Mouse (Mus musculus) neural tube, embryonic 12.5 days (tissue): ENCODE measurements around the gene Itpkb. TPM values are rescaled to one million over a fixed set of nuclear protein-coding genes. Genes with fewer than 3 reads are reported as not detected.

ENCODE experiments used
- ATAC-seq: fragments of 200-750 bp; cut with Nextera tagmentation; 2 replicates; pipeline ENCODE4 v1.8.0; 2017; ENCODE audit warnings: low read depth, mild to moderate bottlenecking, moderate TSS enrichment, moderate library complexity; ENCODE audit not compliant: low FRiP score
- H3K27ac ChIP-seq: fragments of 300-500 bp; sonication (generic); 2 replicates; pipeline ENCODE4 v1.5.1; 2016
- H3K27me3 ChIP-seq: fragments of 300-500 bp; sonication (generic); replicated peaks from 2 replicates; pipeline ENCODE4 v1.6.1; 2016; ENCODE audit warnings: mild to moderate bottlenecking
- H3K36me3 ChIP-seq: fragments of 300-500 bp; sonication (generic); 2 replicates; pipeline ENCODE4 v1.6.1; 2016; ENCODE audit warnings: mild to moderate bottlenecking
- H3K4me1 ChIP-seq: fragments of 300-500 bp; sonication (generic); 2 replicates; pipeline ENCODE4 v1.6.1; 2016
- H3K4me2 ChIP-seq: fragments of 300-500 bp; sonication (generic); replicated peaks from 2 replicates; pipeline ENCODE4 v1.6.1; 2016; ENCODE audit warnings: mild to moderate bottlenecking
- H3K4me3 ChIP-seq: fragments of 300-500 bp; sonication (generic); 2 replicates; pipeline ENCODE4 v1.5.1; 2016
- H3K9ac ChIP-seq: fragments of 300-500 bp; sonication (generic); 2 replicates; pipeline ENCODE4 v1.6.1; 2016; ENCODE audit warnings: mild to moderate bottlenecking
- H3K9me3 ChIP-seq: fragments of 300-500 bp; sonication (generic); 2 replicates; pipeline ENCODE4 v1.6.1; 2016; ENCODE audit warnings: mild to moderate bottlenecking
- WGBS: fragments of 180-500 bp; shearing (Covaris S2); methylation state at CpG from one replicate; pipeline ENCODE4 v1.1.7; 2016; 5-methylcytosine and 5-hydroxymethylcytosine counted together
- polyA plus RNA-seq: library from polyadenylated mRNA; unstranded; fragments of >200 nt; fragmentation: Nextera tagmentation; extraction: Ambion mirVana; gene quantifications from 2 replicates; pipeline ENCODE4 v1.2.1, GENCODE M21; 2016

Gene Itpkb
- polyA plus RNA-seq, 1 experiment from 2014 or later = 5.4 TPM

DNA sequence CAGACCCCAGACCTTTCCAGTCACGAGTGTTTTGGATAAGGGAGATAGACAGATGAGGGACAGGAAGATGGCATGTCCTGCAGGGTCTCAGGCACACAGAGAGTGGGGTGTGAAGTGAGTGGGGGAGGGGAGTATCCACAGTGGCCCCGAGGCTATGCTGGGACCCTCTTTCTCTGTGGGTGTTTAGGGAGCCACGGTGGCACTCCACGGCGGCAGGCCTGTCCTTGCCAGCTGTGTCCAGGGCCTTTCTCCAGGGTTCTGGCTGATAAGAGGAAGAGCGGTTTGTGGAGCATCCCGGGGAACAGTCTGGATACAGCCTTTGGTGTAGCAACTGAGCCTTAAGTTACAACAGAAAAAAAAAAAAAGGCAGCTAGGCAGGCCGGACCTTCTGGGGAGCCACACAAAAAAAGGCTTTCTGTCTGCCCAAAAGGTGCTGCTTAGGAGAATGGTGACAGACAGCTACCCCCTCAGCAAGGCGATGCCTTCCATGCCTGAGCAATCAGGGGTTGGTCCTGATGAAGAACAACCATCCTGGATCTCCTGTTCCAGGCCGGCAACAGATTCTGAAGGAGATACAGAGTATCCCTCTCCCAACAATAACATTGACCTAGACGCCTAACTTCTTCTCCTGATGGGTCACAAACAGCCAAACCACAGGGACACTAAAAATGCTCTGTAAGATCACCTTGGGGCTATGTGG lies 76.2 kb downstream of the Itpkb start:
- H3K9ac ChIP-seq = no peak overlapping the region

DNA sequence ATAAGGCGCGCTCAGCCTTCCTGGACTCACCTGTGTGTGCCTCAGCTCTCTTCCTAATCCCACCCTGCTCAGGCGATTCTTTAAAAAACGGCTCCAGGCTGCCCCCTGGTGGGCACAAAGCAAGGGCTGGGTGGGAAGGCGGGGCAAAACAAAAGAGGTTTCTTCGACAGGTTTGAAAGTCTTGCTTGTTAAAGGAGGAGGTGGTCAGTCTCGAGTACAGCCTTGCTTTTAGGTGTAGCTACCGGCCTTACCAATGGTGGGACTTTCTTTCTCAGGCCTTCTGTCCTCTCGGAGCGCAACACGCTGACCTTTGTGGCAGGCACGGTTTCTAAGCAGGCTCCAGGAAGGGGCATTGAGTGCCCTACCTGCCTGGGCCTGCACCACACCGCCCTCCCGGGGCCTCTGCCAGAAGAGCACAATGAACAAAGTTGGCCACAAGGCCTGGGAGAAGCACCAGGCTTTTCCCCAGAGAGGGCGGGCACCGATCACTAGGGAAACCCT lies 76.9 kb downstream of the Itpkb start:
- Histone ChIP-seq H3K36me3 (no peaks in the 10 kb centered on the region), H3K4me1 (peaks cover 5% of the 10 kb centered on the region; the same call in 1 of the 2 replicates), H3K27me3 (no peaks in the 10 kb centered on the region), H3K27ac (no peak overlapping the region), H3K9me3 (no peaks in the 10 kb centered on the region), H3K4me2 (peak overlapping the region; percentile 45), H3K9ac (no peak overlapping the region), H3K4me3 (no peak overlapping the region)
- peak; percentile 67 for ATAC-seq
- WGBS = 12% methylated on average over 16 of the region's 16 CpGs

More for the DNA sequence above, 76.2 kb downstream of the Itpkb start:
- Histone ChIP-seq H3K4me3 (no peak overlapping the region), H3K36me3 (no peaks in the 10 kb centered on the region), H3K27me3 (no peaks in the 10 kb centered on the region), H3K4me1 (peaks cover 5% of the 10 kb centered on the region; the same call in 1 of the 2 replicates), H3K9me3 (no peaks in the 10 kb centered on the region), H3K27ac (no peak overlapping the region), H3K4me2 (no peak overlapping the region)
- no peak for ATAC-seq
- 85% methylated on average over 11 of the region's 11 CpGs for WGBS

DNA sequence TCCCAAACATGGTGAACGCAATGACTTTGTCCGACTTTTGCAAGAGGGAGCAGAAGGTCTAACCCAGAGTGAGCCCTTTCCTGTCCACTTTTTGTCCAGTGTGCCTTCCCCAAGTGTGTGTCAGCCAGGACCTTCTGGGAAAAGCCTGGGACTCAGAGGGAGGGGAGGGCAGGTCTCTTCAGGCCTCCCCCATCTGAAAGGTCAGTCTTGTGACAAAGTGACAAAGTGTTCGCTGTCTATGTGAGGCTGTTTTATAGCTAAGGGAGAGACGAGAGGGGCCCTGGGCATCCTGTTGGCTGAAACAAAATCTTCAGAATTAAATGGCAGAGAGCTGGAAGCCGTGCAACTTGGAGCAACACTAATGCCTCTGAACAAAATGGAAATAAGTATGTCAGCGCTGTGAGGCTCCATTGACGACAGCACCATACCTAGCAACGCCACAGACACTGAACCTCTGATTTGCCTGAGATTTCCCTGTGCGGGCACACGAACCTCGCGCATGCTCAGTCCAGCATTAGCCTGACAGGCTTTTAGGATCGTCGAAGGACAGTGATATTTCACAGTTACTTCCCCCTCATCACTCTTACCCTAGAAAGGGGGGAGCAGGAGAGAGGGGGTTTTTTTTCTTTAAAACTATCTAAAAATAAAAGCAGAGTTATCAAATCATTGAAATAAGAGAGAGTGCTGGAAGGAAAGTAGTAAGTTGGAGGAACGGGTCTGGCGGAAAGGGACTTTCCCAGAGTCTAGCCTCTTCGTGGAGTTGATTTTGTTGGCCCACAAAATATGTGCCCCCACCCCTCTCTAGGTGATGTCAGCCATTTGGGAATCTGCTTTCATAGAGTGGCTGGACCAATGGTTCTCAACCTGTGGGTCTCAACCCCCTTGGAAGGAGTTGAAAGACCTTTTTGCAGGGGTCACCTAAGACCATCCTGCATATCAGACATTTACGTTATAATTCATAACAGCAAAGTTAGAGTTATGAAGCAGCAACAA lies 77.7 kb downstream of the Itpkb start:
- H3K27ac ChIP-seq = no peak overlapping the region
- peaks cover 5% of the 10 kb centered on the region; the same call in 1 of the 2 replicates for H3K4me1 ChIP-seq
- no peak for ATAC-seq
- H3K9ac ChIP-seq = no peak overlapping the region
- no peaks in the 10 kb centered on the region for H3K36me3 ChIP-seq
- H3K4me2 ChIP-seq = no peak overlapping the region
- H3K9me3 ChIP-seq = no peaks in the 10 kb centered on the region
- 75% methylated on average over 18 of the region's 18 CpGs for WGBS
- no peaks in the 10 kb centered on the region for H3K27me3 ChIP-seq
- no peak overlapping the region for H3K4me3 ChIP-seq

DNA sequence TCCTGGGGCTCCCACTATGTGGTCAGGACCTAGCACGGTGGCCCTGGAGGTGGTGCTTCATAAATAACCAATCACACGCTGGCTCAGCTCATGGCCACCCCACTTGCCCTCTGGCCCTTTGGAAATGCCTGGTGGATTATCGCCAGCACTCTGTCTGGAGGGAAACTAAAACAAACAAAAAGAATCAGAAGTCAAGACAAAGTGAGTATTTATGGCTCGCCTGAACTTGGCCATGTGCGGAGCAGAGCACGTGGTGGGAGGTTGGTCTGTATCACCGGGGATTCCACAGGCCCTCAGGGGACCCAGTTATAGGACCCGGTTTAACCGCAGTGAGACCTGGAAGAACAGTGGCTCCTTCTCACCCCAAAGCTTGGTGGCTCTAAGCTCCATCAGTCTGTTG lies 78.5 kb downstream of the Itpkb start:
- H3K9me3 ChIP-seq = no peaks in the 10 kb centered on the region
- no peak for ATAC-seq
- H3K4me3 ChIP-seq = no peak overlapping the region
- no peaks in the 10 kb centered on the region for H3K27me3 ChIP-seq
- 62% methylated on average over 9 of the region's 9 CpGs for WGBS
- H3K27ac ChIP-seq = no peak overlapping the region
- H3K4me1 ChIP-seq = peaks cover 5% of the 10 kb centered on the region; the same call in 1 of the 2 replicates
- H3K36me3 ChIP-seq = no peaks in the 10 kb centered on the region
- H3K9ac ChIP-seq = no peak overlapping the region
- no peak overlapping the region for H3K4me2 ChIP-seq

DNA sequence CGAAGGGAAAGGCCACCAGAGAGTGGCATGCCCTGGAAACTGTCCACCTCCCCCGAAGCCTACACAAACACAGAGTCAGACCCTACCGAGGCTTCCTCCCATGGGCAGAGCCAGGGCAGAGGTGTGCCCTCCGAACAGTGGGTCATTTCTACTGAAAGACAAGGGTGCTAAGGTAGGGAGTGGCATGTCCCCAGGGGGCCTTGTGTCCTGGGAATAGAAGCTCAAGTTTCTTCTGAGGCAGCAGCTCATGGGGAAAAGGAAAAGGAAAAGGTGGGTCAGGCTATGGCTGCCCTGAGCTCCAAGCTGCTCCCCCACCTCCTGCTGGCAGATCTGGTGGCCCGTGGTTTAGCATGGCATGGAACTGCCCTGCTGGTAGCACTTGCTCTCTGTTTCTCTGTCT lies 79.5 kb downstream of the Itpkb start:
- H3K9me3 ChIP-seq = no peaks in the 10 kb centered on the region
- WGBS = 78% methylated on average over 5 of the region's 5 CpGs
- no peak for ATAC-seq
- H3K27me3 ChIP-seq = no peaks in the 10 kb centered on the region
- no peak overlapping the region for H3K4me3 ChIP-seq
- H3K9ac ChIP-seq = no peak overlapping the region
- no peak overlapping the region for H3K4me2 ChIP-seq
- no peaks in the 10 kb centered on the region for H3K36me3 ChIP-seq
- no peak overlapping the region for H3K27ac ChIP-seq
- peaks cover 5% of the 10 kb centered on the region; the same call in 1 of the 2 replicates for H3K4me1 ChIP-seq

DNA sequence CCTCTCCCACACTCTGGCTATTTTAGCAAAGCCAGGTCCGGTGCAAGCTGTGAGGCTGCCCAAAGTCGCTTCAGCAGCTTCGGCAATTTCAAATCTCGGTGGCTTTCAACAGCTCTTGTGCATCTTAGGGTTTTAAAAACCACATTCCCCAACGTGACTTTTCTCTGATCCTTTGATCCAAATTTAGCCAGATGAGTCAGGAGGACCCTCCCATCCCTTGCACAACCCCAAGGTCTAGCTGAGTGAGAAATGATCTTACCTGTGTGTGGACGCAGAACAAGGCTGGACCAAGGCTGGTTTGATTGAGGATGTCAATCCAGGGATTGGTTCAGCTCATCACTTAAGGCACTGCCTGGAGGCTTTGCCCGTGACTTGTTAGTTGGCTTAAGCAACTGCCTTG lies 80.0 kb downstream of the Itpkb start:
- H3K4me3 ChIP-seq = no peak overlapping the region
- H3K27me3 ChIP-seq = no peaks in the 10 kb centered on the region
- H3K9ac ChIP-seq = no peak overlapping the region
- 78% methylated on average over 7 of the region's 7 CpGs for WGBS
- ATAC-seq = no peak
- no peaks in the 10 kb centered on the region for H3K36me3 ChIP-seq
- H3K27ac ChIP-seq = no peak overlapping the region
- H3K4me2 ChIP-seq = no peak overlapping the region
- H3K9me3 ChIP-seq = no peaks in the 10 kb centered on the region
- peaks cover 5% of the 10 kb centered on the region; the same call in 1 of the 2 replicates for H3K4me1 ChIP-seq

DNA sequence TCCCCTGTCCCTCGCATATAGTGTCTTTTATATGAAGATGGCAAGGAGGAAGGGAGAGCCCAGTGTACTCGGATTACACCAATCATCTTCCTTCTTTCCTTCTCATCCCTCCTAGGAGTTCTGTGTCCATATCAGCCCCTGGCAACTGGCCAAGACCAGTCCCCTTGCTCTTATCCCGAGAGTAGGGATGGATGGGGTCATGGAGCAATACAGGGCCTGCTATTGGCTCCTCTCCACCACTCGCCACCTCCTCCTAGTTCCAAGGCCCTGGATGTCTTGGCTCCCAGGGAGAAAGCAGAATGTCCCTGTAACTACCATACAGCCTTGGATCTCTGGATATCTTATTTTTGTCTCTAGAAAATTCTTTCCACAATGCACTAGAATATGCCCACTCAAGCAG lies 84.8 kb downstream of the Itpkb start:
- Histone ChIP-seq H3K27ac (no peak overlapping the region), H3K9me3 (no peaks in the 10 kb centered on the region), H3K4me2 (no peak overlapping the region), H3K4me1 (no peaks in the 10 kb centered on the region), H3K27me3 (no peaks in the 10 kb centered on the region), H3K4me3 (no peak overlapping the region), H3K36me3 (no peaks in the 10 kb centered on the region), H3K9ac (no peak overlapping the region)
- 57% methylated on average over 4 of the region's 4 CpGs for WGBS
- ATAC-seq = no peak

DNA sequence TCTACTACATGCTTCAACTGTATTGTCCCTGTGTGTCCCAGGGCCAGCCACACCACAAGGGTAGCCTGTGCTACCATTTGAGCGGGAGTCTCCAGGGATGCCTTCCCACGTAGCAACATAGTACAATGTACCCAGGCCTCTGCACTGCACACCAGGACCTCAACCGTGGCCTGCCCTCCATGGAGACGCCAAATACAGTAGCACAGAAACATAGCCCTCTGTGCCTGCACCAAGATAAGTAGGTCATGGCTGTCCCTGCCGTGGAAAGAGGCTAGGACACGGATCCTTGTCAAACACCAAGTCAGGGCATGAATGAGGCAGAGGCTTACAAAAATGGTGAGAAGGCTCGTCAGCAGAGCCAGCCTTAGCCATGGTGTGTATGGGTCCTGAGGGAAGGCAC lies 85.6 kb downstream of the Itpkb start:
- H3K9ac ChIP-seq = no peak overlapping the region
- H3K27ac ChIP-seq = no peak overlapping the region
- no peaks in the 10 kb centered on the region for H3K27me3 ChIP-seq
- H3K4me1 ChIP-seq = peaks cover 7% of the 10 kb centered on the region; the same call in 1 of the 2 replicates
- H3K9me3 ChIP-seq = no peaks in the 10 kb centered on the region
- no peak for ATAC-seq
- H3K36me3 ChIP-seq = no peaks in the 10 kb centered on the region
- no peak overlapping the region for H3K4me3 ChIP-seq
- H3K4me2 ChIP-seq = no peak overlapping the region
- 91% methylated on average over 7 of the region's 7 CpGs for WGBS

DNA sequence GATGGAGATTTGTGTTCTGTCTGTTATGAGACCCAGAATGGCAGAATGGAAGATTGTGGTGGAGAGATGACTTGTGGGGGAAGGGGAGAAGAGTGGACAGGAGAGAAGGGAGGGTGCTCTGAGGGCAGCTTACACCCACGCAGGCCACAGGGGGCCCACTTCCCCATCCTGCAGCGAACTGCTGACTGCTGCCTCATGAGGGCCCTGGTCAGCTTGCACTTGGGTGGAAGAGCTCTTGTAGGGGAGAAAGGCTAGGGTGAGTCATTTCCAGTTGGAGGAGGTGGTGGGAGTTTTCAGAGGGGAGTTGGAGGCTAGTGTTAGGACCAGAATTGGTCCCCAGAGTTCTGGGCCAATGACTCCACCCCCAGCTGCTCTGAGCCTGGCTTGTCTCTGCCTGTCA lies 86.8 kb downstream of the Itpkb start:
- ATAC-seq = no peak
- H3K4me1 ChIP-seq = peaks cover 16% of the 10 kb centered on the region; the same call in 1 of the 2 replicates
- WGBS = 63% methylated on average over 2 of the region's 2 CpGs
- H3K27me3 ChIP-seq = no peaks in the 10 kb centered on the region
- H3K27ac ChIP-seq = no peak overlapping the region
- H3K4me2 ChIP-seq = no peak overlapping the region
- H3K9me3 ChIP-seq = no peaks in the 10 kb centered on the region
- no peaks in the 10 kb centered on the region for H3K36me3 ChIP-seq
- H3K4me3 ChIP-seq = no peak overlapping the region
- no peak overlapping the region for H3K9ac ChIP-seq

DNA sequence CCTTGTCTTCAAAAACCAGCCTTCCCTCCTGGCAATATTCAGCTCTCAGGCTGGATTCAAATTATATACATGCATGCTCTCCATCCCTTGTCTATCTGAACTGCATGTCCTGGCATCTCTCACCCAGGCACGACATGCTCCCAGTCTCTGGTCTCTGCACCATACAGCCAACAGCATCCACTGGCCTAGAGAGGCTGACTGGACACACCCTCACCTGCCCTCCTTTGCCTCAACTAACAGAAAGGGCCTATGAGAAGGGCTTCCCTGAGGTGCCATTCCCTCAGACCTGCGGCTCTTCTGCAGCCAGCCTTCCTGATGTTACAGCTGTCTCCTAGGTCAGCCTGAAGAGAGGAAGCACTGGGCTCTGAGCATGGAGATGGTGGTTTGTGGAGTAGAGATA lies 88.8 kb downstream of the Itpkb start:
- H3K27me3 ChIP-seq = no peaks in the 10 kb centered on the region
- H3K27ac ChIP-seq = no peak overlapping the region
- H3K4me2 ChIP-seq = no peak overlapping the region
- H3K9me3 ChIP-seq = no peaks in the 10 kb centered on the region
- H3K9ac ChIP-seq = no peak overlapping the region
- 91% methylated on average over 2 of the region's 2 CpGs for WGBS
- peaks cover 20% of the 10 kb centered on the region; the same call in 1 of the 2 replicates for H3K4me1 ChIP-seq
- H3K4me3 ChIP-seq = no peak overlapping the region
- no peaks in the 10 kb centered on the region for H3K36me3 ChIP-seq
- ATAC-seq = no peak

DNA sequence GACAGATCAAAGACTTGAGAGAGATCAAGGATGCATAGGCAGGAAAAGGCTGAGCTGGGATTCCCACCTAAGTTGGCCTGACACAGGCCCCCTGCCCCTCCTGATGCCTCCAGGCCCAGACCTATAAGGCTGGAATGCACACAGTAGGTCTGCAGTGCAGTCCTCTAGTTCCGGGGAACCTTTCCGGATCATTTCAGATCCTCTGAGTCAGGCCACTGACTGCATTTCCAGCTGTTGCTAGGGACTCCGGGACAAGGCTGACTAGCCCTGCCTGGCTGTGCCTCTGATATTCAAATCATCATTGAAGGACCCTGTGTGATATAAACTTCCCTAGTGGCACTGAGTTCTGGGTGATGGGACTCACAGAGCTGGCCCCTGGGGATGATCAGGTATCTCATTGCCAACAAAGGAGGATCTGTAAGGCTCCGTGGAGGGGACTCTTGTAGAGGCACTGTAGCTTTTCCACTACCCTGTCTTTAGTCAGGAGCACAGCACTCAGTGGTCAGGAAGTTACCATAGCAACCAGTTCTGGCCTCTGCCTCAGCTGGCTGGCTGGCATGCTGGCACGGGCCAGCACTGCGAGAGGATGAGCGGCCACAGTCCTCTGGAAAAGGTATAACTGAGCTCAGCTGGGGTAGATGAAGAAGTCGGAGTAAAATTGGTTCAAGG lies 90.3 kb downstream of the Itpkb start:
- Histone ChIP-seq H3K36me3 (no peaks in the 10 kb centered on the region), H3K27me3 (no peaks in the 10 kb centered on the region), H3K4me1 (peaks cover 20% of the 10 kb centered on the region; the same call in 1 of the 2 replicates), H3K9ac (no peak overlapping the region), H3K27ac (no peak overlapping the region), H3K4me2 (peak overlapping the region; percentile 0; the same call in 1 of the 2 replicates), H3K4me3 (no peak overlapping the region), H3K9me3 (no peaks in the 10 kb centered on the region)
- peak; percentile 70 for ATAC-seq
- WGBS = 35% methylated on average over 8 of the region's 8 CpGs
